Mouse (Mus musculus): ENCODE measurements at regions not wholly inside any gene's neighbourhood (a gene's known extent, or its start where the extent isn't known, plus 50 kb on each side); places are given as distances from the start of the nearest gene placed in this dataset.

GRCm38 (mm10) chr9:30184996-30185763, 222.2 kb upstream of the Ntm start:
- H3K4me2 ChIP-seq (ENCODE audit: low read length): no peak overlapping the region
- no peak overlapping the region for H3K9ac ChIP-seq (ENCODE audit: low read length)
- H3K27me3 ChIP-seq (replicated peaks; ENCODE audit: control insufficient read depth, insufficient read depth, low read length): no peaks in the 10 kb centered on the region
- 91% methylated on average over 10 of the region's 10 CpGs for WGBS
- H3K27ac ChIP-seq (ENCODE audit: low read depth): no peak overlapping the region
- no peaks in the 10 kb centered on the region for H3K9me3 ChIP-seq (ENCODE audit: control insufficient read depth, low read length)
- no peaks in the 10 kb centered on the region for H3K36me3 ChIP-seq (ENCODE audit: control insufficient read depth, insufficient read depth, low read length)
- DNase-seq (ENCODE audit: low spot score) (no peak), ATAC-seq (replicated peaks; ENCODE audit: low FRiP score, low TSS enrichment, low read depth) (no peak)
- H3K4me1 ChIP-seq (replicated peaks; ENCODE audit: control insufficient read depth, insufficient read depth, low read length): no peaks in the 10 kb centered on the region
- no peak overlapping the region for H3K4me3 ChIP-seq (ENCODE audit: low read depth, low read length)

GRCm38 (mm10) chr9:30186261-30186660, 223.3 kb upstream of the Ntm start:
- no peak overlapping the region for H3K27ac ChIP-seq (ENCODE audit: low read depth)
- DNase-seq (ENCODE audit: low spot score) (no peak), ATAC-seq (replicated peaks; ENCODE audit: low FRiP score, low TSS enrichment, low read depth) (no peak)
- H3K4me1 ChIP-seq (replicated peaks; ENCODE audit: control insufficient read depth, insufficient read depth, low read length): no peaks in the 10 kb centered on the region
- no peak overlapping the region for H3K9ac ChIP-seq (ENCODE audit: low read length)
- H3K4me2 ChIP-seq (ENCODE audit: low read length): no peak overlapping the region
- WGBS: 81% methylated on average over 2 of the region's 2 CpGs
- no peaks in the 10 kb centered on the region for H3K36me3 ChIP-seq (ENCODE audit: control insufficient read depth, insufficient read depth, low read length)
- H3K9me3 ChIP-seq (ENCODE audit: control insufficient read depth, low read length): no peaks in the 10 kb centered on the region
- H3K27me3 ChIP-seq (replicated peaks; ENCODE audit: control insufficient read depth, insufficient read depth, low read length): no peaks in the 10 kb centered on the region
- H3K4me3 ChIP-seq (ENCODE audit: low read depth, low read length): no peak overlapping the region

- DNase-seq (ENCODE audit: low spot score): peak; percentile 13
- Histone ChIP-seq H3K9ac (ENCODE audit: low read length) (no peak overlapping the region), H3K36me3 (ENCODE audit: control insufficient read depth, insufficient read depth, low read length) (no peaks in the 10 kb centered on the region), H3K4me1 (replicated peaks; ENCODE audit: control insufficient read depth, insufficient read depth, low read length) (no peaks in the 10 kb centered on the region), H3K27ac (ENCODE audit: low read depth) (no peak overlapping the region), H3K27me3 (replicated peaks; ENCODE audit: control insufficient read depth, insufficient read depth, low read length) (no peaks in the 10 kb centered on the region), H3K9me3 (ENCODE audit: control insufficient read depth, low read length) (no peaks in the 10 kb centered on the region), H3K4me2 (ENCODE audit: low read length) (no peak overlapping the region), H3K4me3 (ENCODE audit: low read depth, low read length) (no peak overlapping the region)
- ATAC-seq (replicated peaks; ENCODE audit: low FRiP score, low TSS enrichment, low read depth): no peak
- 96% methylated on average over 5 of the region's 5 CpGs for WGBS
Observed at GRCm38 (mm10) chr9:30190078-30190477, 227.1 kb upstream of the Ntm start.

- Histone ChIP-seq H3K4me3 (ENCODE audit: low read depth, low read length) (no peak overlapping the region), H3K4me2 (ENCODE audit: low read length) (no peak overlapping the region), H3K4me1 (replicated peaks; ENCODE audit: control insufficient read depth, insufficient read depth, low read length) (no peaks in the 10 kb centered on the region), H3K9me3 (ENCODE audit: control insufficient read depth, low read length) (no peaks in the 10 kb centered on the region), H3K36me3 (ENCODE audit: control insufficient read depth, insufficient read depth, low read length) (no peaks in the 10 kb centered on the region), H3K9ac (ENCODE audit: low read length) (no peak overlapping the region), H3K27me3 (replicated peaks; ENCODE audit: control insufficient read depth, insufficient read depth, low read length) (no peaks in the 10 kb centered on the region), H3K27ac (ENCODE audit: low read depth) (no peak overlapping the region)
- ATAC-seq (replicated peaks; ENCODE audit: low FRiP score, low TSS enrichment, low read depth) (no peak), DNase-seq (ENCODE audit: low spot score) (no peak)
Observed at GRCm38 (mm10) chr9:30191119-30191518, 228.2 kb upstream of the Ntm start.

- H3K27me3 ChIP-seq (replicated peaks; ENCODE audit: control insufficient read depth, insufficient read depth, low read length): no peaks in the 10 kb centered on the region
- DNase-seq (ENCODE audit: low spot score) (no peak), ATAC-seq (replicated peaks; ENCODE audit: low FRiP score, low TSS enrichment, low read depth) (no peak)
- H3K9ac ChIP-seq (ENCODE audit: low read length): no peak overlapping the region
- no peak overlapping the region for H3K27ac ChIP-seq (ENCODE audit: low read depth)
- no peak overlapping the region for H3K4me2 ChIP-seq (ENCODE audit: low read length)
- no peaks in the 10 kb centered on the region for H3K9me3 ChIP-seq (ENCODE audit: control insufficient read depth, low read length)
- no peaks in the 10 kb centered on the region for H3K36me3 ChIP-seq (ENCODE audit: control insufficient read depth, insufficient read depth, low read length)
- no peak overlapping the region for H3K4me3 ChIP-seq (ENCODE audit: low read depth, low read length)
- no peaks in the 10 kb centered on the region for H3K4me1 ChIP-seq (replicated peaks; ENCODE audit: control insufficient read depth, insufficient read depth, low read length)
Observed at GRCm38 (mm10) chr9:30191902-30192301, 229.0 kb upstream of the Ntm start.

- Histone ChIP-seq H3K9ac (ENCODE audit: low read length) (no peak overlapping the region), H3K4me3 (ENCODE audit: low read depth, low read length) (no peak overlapping the region), H3K4me2 (ENCODE audit: low read length) (no peak overlapping the region), H3K27me3 (replicated peaks; ENCODE audit: control insufficient read depth, insufficient read depth, low read length) (no peaks in the 10 kb centered on the region), H3K9me3 (ENCODE audit: control insufficient read depth, low read length) (no peaks in the 10 kb centered on the region), H3K36me3 (ENCODE audit: control insufficient read depth, insufficient read depth, low read length) (no peaks in the 10 kb centered on the region), H3K27ac (ENCODE audit: low read depth) (no peak overlapping the region), H3K4me1 (replicated peaks; ENCODE audit: control insufficient read depth, insufficient read depth, low read length) (no peaks in the 10 kb centered on the region)
- DNase-seq (ENCODE audit: low spot score) (no peak), ATAC-seq (replicated peaks; ENCODE audit: low FRiP score, low TSS enrichment, low read depth) (no peak)
- WGBS: 82% methylated on average over 3 of the region's 3 CpGs
Observed at GRCm38 (mm10) chr9:30194866-30195265, 231.9 kb upstream of the Ntm start.

- DNase-seq (ENCODE audit: low spot score): no peak
- ATAC-seq (replicated peaks; ENCODE audit: low FRiP score, low TSS enrichment, low read depth): no peak
- 89% methylated on average over 3 of the region's 3 CpGs for WGBS
Observed at GRCm38 (mm10) chr9:30202411-30202810, 224.5 kb upstream of the Snx19 start.

GRCm38 (mm10) chr9:30207631-30208030, 219.3 kb upstream of the Snx19 start:
- H3K36me3 ChIP-seq (ENCODE audit: control insufficient read depth, insufficient read depth, low read length): no peaks in the 10 kb centered on the region
- no peak overlapping the region for H3K4me3 ChIP-seq (ENCODE audit: low read depth, low read length)
- H3K9ac ChIP-seq (ENCODE audit: low read length): no peak overlapping the region
- H3K4me2 ChIP-seq (ENCODE audit: low read length): no peak overlapping the region
- no peak for ATAC-seq (replicated peaks; ENCODE audit: low FRiP score, low TSS enrichment, low read depth)
- 0 out of 2 replicates have a peak, but pooled peaks cover 2% of the 10 kb centered on the region for H3K4me1 ChIP-seq (replicated peaks; ENCODE audit: control insufficient read depth, insufficient read depth, low read length)
- 83% methylated on average over 4 of the region's 4 CpGs for WGBS
- DNase-seq (ENCODE audit: low spot score): no peak
- H3K9me3 ChIP-seq (ENCODE audit: control insufficient read depth, low read length): no peaks in the 10 kb centered on the region
- H3K27me3 ChIP-seq (replicated peaks; ENCODE audit: control insufficient read depth, insufficient read depth, low read length): no peaks in the 10 kb centered on the region
- no peak overlapping the region for H3K27ac ChIP-seq (ENCODE audit: low read depth)

More at GRCm38 (mm10) chr9:30202411-30202810, 224.5 kb upstream of the Snx19 start:
- no peak overlapping the region for H3K27ac ChIP-seq (ENCODE audit: low read depth)
- no peaks in the 10 kb centered on the region for H3K9me3 ChIP-seq (ENCODE audit: control insufficient read depth, low read length)
- H3K4me2 ChIP-seq (ENCODE audit: low read length): no peak overlapping the region
- H3K27me3 ChIP-seq (replicated peaks; ENCODE audit: control insufficient read depth, insufficient read depth, low read length): no peaks in the 10 kb centered on the region
- no peaks in the 10 kb centered on the region for H3K4me1 ChIP-seq (replicated peaks; ENCODE audit: control insufficient read depth, insufficient read depth, low read length)
- H3K4me3 ChIP-seq (ENCODE audit: low read depth, low read length): no peak overlapping the region
- H3K36me3 ChIP-seq (ENCODE audit: control insufficient read depth, insufficient read depth, low read length): no peaks in the 10 kb centered on the region
- no peak overlapping the region for H3K9ac ChIP-seq (ENCODE audit: low read length)

GRCm38 (mm10) chr9:30209806-30210205, 217.1 kb upstream of the Snx19 start:
- WGBS: 57% methylated on average over 1 of the region's 1 CpGs
- Histone ChIP-seq H3K27ac (ENCODE audit: low read depth) (no peak overlapping the region), H3K9me3 (ENCODE audit: control insufficient read depth, low read length) (no peaks in the 10 kb centered on the region), H3K4me2 (ENCODE audit: low read length) (no peak overlapping the region), H3K4me3 (ENCODE audit: low read depth, low read length) (no peak overlapping the region), H3K36me3 (ENCODE audit: control insufficient read depth, insufficient read depth, low read length) (no peaks in the 10 kb centered on the region), H3K9ac (ENCODE audit: low read length) (no peak overlapping the region), H3K27me3 (replicated peaks; ENCODE audit: control insufficient read depth, insufficient read depth, low read length) (no peaks in the 10 kb centered on the region), H3K4me1 (replicated peaks; ENCODE audit: control insufficient read depth, insufficient read depth, low read length) (0 out of 2 replicates have a peak, but pooled peaks cover 2% of the 10 kb centered on the region)
- no peak for ATAC-seq (replicated peaks; ENCODE audit: low FRiP score, low TSS enrichment, low read depth)
- no peak for DNase-seq (ENCODE audit: low spot score)

Measured in intestine, embryonic 14.5 days (tissue).